19 mouse cellular contexts compared by ENCODE assay signal in the genomic region with DNA sequence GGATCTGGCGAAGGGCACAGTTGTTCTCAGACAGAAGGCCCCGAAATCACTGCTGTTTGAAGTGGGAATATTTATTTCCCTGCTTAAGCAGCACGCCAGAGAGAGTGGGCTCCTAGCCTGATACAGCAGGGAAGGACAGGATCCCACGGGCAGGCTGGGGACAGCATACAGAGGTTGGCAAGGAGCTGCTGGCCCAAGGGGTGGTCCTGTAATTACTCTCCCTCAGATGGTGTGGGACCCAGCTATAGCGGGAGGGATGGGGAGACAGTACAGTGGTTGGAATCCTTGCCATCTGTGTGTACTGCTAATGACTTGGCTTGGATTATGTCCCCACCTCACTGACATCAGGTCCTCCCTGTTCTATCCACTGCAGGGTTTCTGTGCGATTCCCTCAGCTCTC.
DNase-seq lines count a peak whose midpoint lies in the region; ATAC-seq and TF ChIP-seq lines count a peak whose summit lies in the region.
"Had no signal": no experiment of that assay in that cellular context is flagged by ENCODE, and none has a peak within 500 bp of the region (broad histone marks: within the 10 kb centered on the region; RNA-seq: fewer than 3 reads in every experiment).

No protein-coding gene starts in this region.

- no peak overlapping the region for H3K4me3 ChIP-seq in heart, adult 2 months
- no peak overlapping the region for H3K4me3 ChIP-seq in forebrain, embryonic 12.5 days (replicated peaks)
- no peak overlapping the region for H3K4me3 ChIP-seq in hindbrain, postnatal 0 days (ENCODE audit: low read length)
- H3K4me3 ChIP-seq in midbrain, embryonic 16.5 days (ENCODE audit: low read depth, low read length) = no peak overlapping the region
- H3K4me3 ChIP-seq: embryonic facial prominence, embryonic 10.5 days; heart, embryonic 15.5 days; kidney, embryonic 15.5 days had no signal

- H3K36me3 ChIP-seq in heart, adult 2 months (ENCODE audit: control insufficient read depth, insufficient read depth, low read length) = no peaks in the 10 kb centered on the region
- H3K36me3 ChIP-seq in forebrain, embryonic 12.5 days (replicated peaks) = no peaks in the 10 kb centered on the region
- no peaks in the 10 kb centered on the region for H3K36me3 ChIP-seq in hindbrain, postnatal 0 days (ENCODE audit: insufficient read depth, low read length)
- H3K36me3 ChIP-seq in midbrain, embryonic 16.5 days (ENCODE audit: control insufficient read depth, insufficient read depth, low read length) = no peaks in the 10 kb centered on the region
- H3K36me3 ChIP-seq: embryonic facial prominence, embryonic 10.5 days; G1E; heart, embryonic 15.5 days; kidney, embryonic 15.5 days had no signal

- no peak overlapping the region for H3K4me2 ChIP-seq in forebrain, embryonic 12.5 days
- H3K4me2 ChIP-seq in hindbrain, postnatal 0 days (ENCODE audit: low read depth, low read length) = no peak overlapping the region
- H3K4me2 ChIP-seq in midbrain, embryonic 16.5 days (ENCODE audit: low read length) = no peak overlapping the region
- H3K4me2 ChIP-seq: heart, embryonic 15.5 days; kidney, embryonic 15.5 days had no signal

- 45% methylated on average over 6 of the region's 6 CpGs for WGBS in heart, adult 2 months
- 19% methylated on average over 6 of the region's 6 CpGs for WGBS in forebrain, embryonic 12.5 days
- WGBS in hindbrain, postnatal 0 days = 24% methylated on average over 6 of the region's 6 CpGs
- WGBS in midbrain, embryonic 16.5 days = 8% methylated on average over 6 of the region's 6 CpGs

- peak; percentile 46 for DNase-seq in heart, adult 11 months
- DNase-seq in heart, adult 2 months = no peak
- DNase-seq in hindbrain, postnatal 0 days (ENCODE audit: low spot score) = no peak
- DNase-seq in urinary bladder, adult 18-20 months (ENCODE audit: low spot score in 2 of 2) = no peak
- DNase-seq in natural killer cell, adult 2 months (ENCODE audit: low spot score in 2 of 2) = no peak
- DNase-seq: adrenal gland, postnatal 36 days; cerebellum, adult 18-20 months; gastrocnemius, postnatal 10 days; thymus, postnatal 36 days had no signal

- intact Hi-C loops in heart, adult 2 months (cut with DNase I) = no loop called here

- TF ChIP-seq EP300 in heart, adult 2 months (IDR thresholded peaks at IDR 0.05; ENCODE audit: insufficient read depth, low read depth, low read length) = no peak

- no peak for ATAC-seq in forebrain, embryonic 12.5 days (ENCODE audit: low FRiP score)
- ATAC-seq in hindbrain, postnatal 0 days = 0 out of 2 replicates have a peak, but pooled peaks have one; percentile 24
- peak; percentile 76; the same call in 1 of the 2 replicates for ATAC-seq in midbrain, embryonic 16.5 days
- ATAC-seq in activated CD4-positive, CD25-positive, alpha-beta regulatory T cell, adult 4 months = no peak
- ATAC-seq: intestine, postnatal 0 days had no signal

- H3K9ac ChIP-seq in heart, adult 2 months (ENCODE audit: low read depth, low read length) = no peak overlapping the region
- H3K9ac ChIP-seq in forebrain, embryonic 12.5 days = no peak overlapping the region
- no peak overlapping the region for H3K9ac ChIP-seq in hindbrain, postnatal 0 days (replicated peaks; ENCODE audit: low read length)
- H3K9ac ChIP-seq in midbrain, embryonic 16.5 days (ENCODE audit: low read depth, low read length) = no peak overlapping the region; the same call in 1 of the 2 replicates
- H3K9ac ChIP-seq: heart, embryonic 15.5 days; kidney, embryonic 15.5 days; liver, embryonic 14.5 days had no signal

- H3K79me2 ChIP-seq in heart, adult 2 months (replicated peaks; ENCODE audit: control insufficient read depth, insufficient read depth, low read length) = no peaks in the 10 kb centered on the region

- no peak for TF ChIP-seq POLR2A in heart, adult 2 months (IDR thresholded peaks at IDR 0.05; ENCODE audit: insufficient read depth, low read depth, low read length)

- peaks cover 5% of the 10 kb centered on the region; the same call in 1 of the 2 replicates for H3K9me3 ChIP-seq in forebrain, embryonic 12.5 days
- no peaks in the 10 kb centered on the region for H3K9me3 ChIP-seq in hindbrain, postnatal 0 days (ENCODE audit: low read length)
- H3K9me3 ChIP-seq in midbrain, embryonic 16.5 days (replicated peaks; ENCODE audit: control insufficient read depth, low read length, poor library complexity, severe bottlenecking) = no peaks in the 10 kb centered on the region
- H3K9me3 ChIP-seq: kidney, embryonic 15.5 days had no signal

- H3K27ac ChIP-seq in heart, adult 2 months = no peak overlapping the region
- H3K27ac ChIP-seq in forebrain, embryonic 12.5 days = peak overlapping the region; percentile 62; the same call in 1 of the 2 replicates
- peak overlapping the region; percentile 54; the same call in 1 of the 2 replicates for H3K27ac ChIP-seq in hindbrain, postnatal 0 days
- H3K27ac ChIP-seq in midbrain, embryonic 16.5 days (ENCODE audit: low read length) = peak overlapping the region; percentile 35
- H3K27ac ChIP-seq: embryonic facial prominence, embryonic 10.5 days; heart, embryonic 15.5 days; kidney, embryonic 15.5 days; liver, embryonic 14.5 days; macrophage had no signal

- no peaks in the 10 kb centered on the region; the same call in 1 of the 2 replicates for H3K27me3 ChIP-seq in heart, adult 2 months (ENCODE audit: control insufficient read depth, insufficient read depth, low read length)
- 0 out of 2 replicates have a peak, but pooled peaks cover 5% of the 10 kb centered on the region for H3K27me3 ChIP-seq in forebrain, embryonic 12.5 days
- H3K27me3 ChIP-seq in hindbrain, postnatal 0 days (ENCODE audit: insufficient read depth, low read length) = no peaks in the 10 kb centered on the region
- H3K27me3 ChIP-seq in midbrain, embryonic 16.5 days (ENCODE audit: control insufficient read depth, insufficient read depth, low read depth, low read length) = no peaks in the 10 kb centered on the region
- H3K27me3 ChIP-seq: kidney, embryonic 15.5 days had no signal

- H3K4me1 ChIP-seq in heart, adult 2 months (ENCODE audit: control insufficient read depth, insufficient read depth, low read length) = no peaks in the 10 kb centered on the region
- H3K4me1 ChIP-seq in forebrain, embryonic 12.5 days = peaks cover 17% of the 10 kb centered on the region
- peaks cover 18% of the 10 kb centered on the region; the same call in 1 of the 2 replicates for H3K4me1 ChIP-seq in hindbrain, postnatal 0 days (ENCODE audit: insufficient read depth, low read length)
- peaks cover 9% of the 10 kb centered on the region for H3K4me1 ChIP-seq in midbrain, embryonic 16.5 days (ENCODE audit: control insufficient read depth, insufficient read depth, low read length)
- H3K4me1 ChIP-seq: kidney, embryonic 15.5 days had no signal

- TF ChIP-seq CTCF in heart, adult 2 months (IDR thresholded peaks at IDR 0.05) = no peak
- TF ChIP-seq CTCF in hindbrain, postnatal 0 days (IDR thresholded peaks at IDR 0.05; ENCODE audit: low read depth) = no peak

Comparison
In these comparisons a context has a peak if more than half of its experiments do, and no peak if none do; other contexts are left out.
1. ATAC-seq: peak in hindbrain, postnatal 0 days (single experiment) and midbrain, embryonic 16.5 days (single experiment); none in forebrain, embryonic 12.5 days (single experiment) and activated CD4-positive, CD25-positive, alpha-beta regulatory T cell, adult 4 months (single experiment).